Mouse (Mus musculus): Measurements from ENCODE around the gene Arrdc5.
A peak's percentile ranks its signal among the peaks of the same experiment; 100 is the strongest.

Arrdc5 gene

GRCm38 (mm10) chr17:56300186-56300585, at the start of gene Arrdc5:
Gene Arrdc5 (minus strand): TSS chr17:56300286.
- DNase-seq = no peak

DNA sequence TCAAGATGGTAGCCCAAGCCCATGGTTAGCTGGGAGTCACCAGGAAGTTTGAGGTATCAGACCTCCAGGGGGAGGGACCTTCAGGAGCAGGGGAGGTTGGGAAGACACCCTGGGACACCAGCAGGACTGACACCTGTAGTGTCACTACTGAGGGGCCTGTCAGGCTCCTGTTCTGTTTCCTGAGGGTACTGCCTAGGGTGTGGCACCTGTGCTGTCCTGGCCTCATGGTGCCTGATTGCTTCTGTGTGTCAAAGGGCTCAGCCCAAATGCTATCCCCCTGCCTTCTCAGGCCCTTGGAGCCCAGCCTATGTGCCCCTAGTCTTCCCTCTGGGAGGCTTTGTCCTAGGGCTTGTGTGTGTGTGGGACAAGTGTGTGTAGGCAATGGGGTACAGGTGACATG, 48.5 kb upstream of the Arrdc5 start:
- no peak for DNase-seq

DNA sequence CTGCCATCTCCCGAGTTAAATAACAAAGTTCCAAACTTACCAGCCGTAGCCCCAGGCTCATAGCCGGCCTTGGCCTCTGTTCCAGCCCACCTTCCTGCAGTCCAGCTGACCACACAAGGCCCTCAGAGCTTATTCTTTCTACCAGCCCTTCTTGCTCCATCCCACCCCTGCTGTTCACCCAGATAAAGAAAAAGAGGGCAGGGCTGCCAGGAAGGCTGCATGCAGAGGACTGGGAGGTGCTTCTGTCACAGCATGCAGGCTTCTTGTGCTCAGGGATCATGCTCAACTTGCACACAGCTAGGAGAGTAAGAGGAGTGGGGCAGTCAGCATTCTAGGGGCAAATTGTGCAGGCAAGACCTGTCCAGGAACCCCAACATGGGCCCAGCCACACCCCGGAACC, 48.0 kb upstream of the Arrdc5 start:
- no peak for DNase-seq

- no peak for DNase-seq
Observed at GRCm38 (mm10) chr17:56345364-56345763, 45.3 kb upstream of the Arrdc5 start.

GRCm38 (mm10) chr17:56343466-56343865, 43.4 kb upstream of the Arrdc5 start:
- DNase-seq = no peak

GRCm38 (mm10) chr17:56340717-56341116, 40.6 kb upstream of the Arrdc5 start:
- no peak for DNase-seq

DNA sequence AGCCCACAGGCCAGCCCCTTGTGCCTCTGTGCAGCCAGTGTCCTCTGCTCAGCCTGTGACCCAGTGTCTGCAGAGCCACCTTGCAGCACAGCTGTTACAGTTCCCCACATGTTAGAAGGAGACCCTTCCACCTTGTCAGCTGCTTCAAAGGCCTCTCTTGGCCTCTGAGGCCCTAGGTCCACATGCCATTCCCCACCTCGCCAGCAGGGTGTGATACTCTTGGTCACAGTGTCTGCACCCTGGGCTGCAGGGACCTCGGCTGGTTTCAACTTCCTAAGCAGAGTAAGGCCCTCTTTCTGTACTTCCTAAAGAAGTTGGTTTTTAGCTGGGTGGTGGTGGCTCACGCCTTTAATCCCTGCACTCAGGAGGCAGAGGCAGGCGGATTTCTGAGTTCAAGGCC, 38.8 kb upstream of the Arrdc5 start:
- peak; percentile 75 for DNase-seq

DNA sequence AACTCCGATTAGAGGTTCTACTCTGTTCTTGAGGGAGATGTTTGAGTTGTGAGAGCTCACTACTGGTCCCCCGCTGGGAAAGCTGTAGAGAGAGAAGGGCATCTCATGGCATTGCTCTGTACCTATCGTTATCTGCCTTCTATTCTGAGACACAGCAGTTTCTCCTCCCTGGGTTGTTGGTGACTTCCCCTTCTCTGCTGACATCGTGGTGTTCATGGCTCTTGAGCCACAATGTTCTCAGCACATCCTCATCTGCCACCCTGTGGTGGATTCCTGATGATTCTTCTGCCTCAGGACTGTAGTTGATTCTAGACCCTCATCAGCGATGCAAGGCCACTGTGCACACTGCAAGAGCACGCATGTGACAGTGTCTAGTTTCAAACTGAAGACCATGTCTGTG, 37.7 kb upstream of the Arrdc5 start:
- DNase-seq = no peak

- peak; percentile 64 for DNase-seq
Observed at GRCm38 (mm10) chr17:56337190-56337589, 37.1 kb upstream of the Arrdc5 start.

DNA sequence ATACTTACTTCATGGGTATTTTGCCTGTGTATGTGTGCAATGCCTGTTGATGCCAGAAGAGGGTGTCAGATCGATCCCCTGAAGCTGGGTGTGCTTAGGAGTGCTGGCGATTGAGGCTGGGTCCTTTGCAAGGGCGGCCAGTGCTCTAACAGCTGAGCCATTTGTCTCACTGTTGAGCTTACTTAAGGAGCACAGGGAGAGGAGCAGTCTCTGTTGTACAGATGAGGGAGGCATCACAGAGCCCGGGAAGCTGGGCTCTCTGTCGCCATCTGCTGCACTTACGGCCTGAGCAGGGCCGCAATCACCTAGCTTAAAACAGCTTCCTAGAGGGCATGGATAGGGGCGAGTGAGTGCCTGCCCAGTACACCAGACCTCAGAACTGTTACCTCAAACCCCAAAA, 32.9 kb upstream of the Arrdc5 start:
- peak; percentile 29 for DNase-seq

- DNase-seq = no peak
Observed at GRCm38 (mm10) chr17:56331256-56331655, 31.2 kb upstream of the Arrdc5 start.

- DNase-seq = peak; percentile 41
Observed at GRCm38 (mm10) chr17:56330345-56330744, 30.3 kb upstream of the Arrdc5 start.

DNA sequence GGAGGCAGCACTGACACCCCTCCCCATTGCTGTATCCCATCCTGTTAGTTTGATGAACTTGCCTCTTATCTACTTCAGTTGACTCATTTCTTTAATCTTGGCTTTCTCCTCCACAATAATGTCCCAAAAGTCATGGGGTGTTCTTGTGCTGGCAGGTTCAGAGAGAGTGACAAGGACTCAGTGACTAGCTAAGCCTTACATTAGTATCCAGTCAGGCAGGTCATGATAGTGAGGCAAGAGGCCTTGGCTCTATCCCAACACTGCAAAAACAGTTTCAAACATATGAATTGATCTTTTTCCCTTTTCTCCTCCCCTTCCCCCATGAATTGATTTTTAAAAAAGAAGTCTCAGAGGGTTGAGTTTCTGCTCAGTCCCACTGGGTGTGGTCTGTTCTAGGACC, 29.2 kb upstream of the Arrdc5 start:
- no peak for DNase-seq

GRCm38 (mm10) chr17:56326153-56327147, 26.4 kb upstream of the Arrdc5 start:
- DNase-seq = no peak

GRCm38 (mm10) chr17:56325450-56326152, 25.5 kb upstream of the Arrdc5 start, which contains the start of gene Kdm4b:
Gene Kdm4b (plus strand): TSS chr17:56326062.
- peak; percentile 99 for DNase-seq

GRCm38 (mm10) chr17:56324419-56324818, 24.3 kb upstream of the Arrdc5 start:
- DNase-seq = no peak

DNA sequence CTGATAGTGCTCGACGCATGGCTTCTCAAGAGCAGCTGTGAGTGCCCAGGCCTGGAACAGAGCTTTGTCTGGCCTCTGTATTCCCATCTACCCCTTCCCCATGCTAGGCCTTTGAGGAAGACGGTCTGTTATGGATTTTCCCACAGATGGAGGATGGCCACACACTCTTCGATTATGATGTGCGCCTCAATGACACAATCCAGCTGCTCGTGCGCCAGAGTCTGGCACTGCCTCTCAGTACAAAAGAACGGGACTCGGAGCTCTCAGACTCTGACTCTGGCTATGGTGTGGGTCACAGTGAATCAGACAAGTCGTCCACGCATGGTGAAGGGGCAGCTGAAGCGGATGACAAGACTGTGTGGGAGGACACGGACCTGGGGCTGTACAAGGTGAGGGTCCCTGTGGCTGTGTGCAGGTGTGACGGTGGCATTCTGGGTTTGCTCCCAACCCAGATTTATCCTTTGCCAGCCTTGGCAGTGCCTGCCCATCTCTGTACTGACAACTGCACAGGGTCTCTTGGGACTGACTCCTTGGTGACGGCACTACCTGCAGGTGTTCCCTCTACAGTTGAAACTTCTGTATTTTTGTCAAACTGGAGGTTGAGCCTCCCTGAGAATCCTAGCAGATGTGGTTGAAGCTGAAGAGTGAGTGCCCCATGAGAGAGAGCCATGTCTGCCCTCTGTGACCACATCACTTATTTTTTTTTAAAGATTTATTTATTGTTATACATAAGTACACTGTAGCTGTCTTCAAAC, 9.3 kb upstream of the Arrdc5 start:
- DNase-seq = no peak

DNA sequence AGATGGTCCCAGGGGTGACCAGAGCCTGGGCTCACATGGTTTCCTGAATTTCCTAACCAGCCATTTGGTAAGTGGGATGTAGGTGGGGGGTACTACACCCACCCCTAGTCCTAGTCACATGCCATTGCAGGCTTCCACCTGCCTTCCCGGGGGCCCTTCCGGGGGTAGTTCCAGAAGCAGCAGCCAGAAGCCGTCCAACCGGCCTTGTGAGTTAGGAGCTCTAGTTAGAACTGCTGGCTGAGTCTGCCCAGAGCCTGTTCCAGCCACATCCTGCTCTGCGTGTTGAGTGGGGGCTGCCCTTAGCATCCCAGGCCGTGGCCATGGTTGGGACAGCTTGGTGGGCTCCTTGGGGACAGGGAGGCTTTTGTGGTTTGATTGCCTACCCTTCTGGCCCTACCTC, 8.0 kb upstream of the Arrdc5 start:
- DNase-seq = no peak

- peak; percentile 50 for DNase-seq
Observed at GRCm38 (mm10) chr17:56305826-56306225, 5.7 kb upstream of the Arrdc5 start.

DNA sequence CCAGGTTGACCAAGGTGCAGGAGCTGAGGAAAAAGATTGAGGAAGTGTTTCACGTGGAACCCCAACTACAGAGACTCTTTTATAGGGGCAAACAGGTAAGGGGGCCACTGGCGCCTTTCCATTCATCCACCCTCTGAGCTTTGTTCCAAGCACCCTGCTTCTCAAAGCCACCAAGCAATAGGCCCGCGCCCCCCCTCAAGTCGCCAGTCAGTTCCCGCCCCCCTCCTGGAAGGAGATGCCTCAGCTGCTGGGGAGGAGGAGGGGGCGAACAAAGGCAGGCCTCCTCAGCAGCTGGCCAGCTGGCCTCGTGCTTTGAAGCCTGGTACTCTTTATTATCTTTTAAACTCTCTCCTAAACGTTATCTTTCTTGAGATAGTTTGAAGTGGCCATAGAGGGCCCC, 5.1 kb upstream of the Arrdc5 start:
- DNase-seq = no peak

DNA sequence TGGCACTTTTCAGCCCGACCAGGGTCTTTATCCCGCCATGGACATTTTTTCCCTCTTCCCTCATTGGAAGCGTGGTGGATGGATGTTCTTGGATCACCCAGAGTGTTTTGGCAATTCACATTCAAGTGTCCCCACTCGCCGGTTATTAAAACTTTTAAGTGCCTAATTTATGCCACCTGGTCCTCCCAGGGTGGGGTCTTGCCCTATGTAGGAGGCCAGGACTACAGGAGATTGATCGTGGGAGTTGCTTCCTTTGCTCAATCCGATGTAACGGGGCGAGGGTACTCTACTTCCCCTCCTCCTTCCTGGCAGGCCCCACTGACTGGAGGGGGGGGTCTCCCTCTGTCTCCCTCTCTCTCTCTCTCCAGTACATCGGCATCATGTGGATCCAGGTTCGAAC, 4.6 kb upstream of the Arrdc5 start:
- no peak for DNase-seq

DNA sequence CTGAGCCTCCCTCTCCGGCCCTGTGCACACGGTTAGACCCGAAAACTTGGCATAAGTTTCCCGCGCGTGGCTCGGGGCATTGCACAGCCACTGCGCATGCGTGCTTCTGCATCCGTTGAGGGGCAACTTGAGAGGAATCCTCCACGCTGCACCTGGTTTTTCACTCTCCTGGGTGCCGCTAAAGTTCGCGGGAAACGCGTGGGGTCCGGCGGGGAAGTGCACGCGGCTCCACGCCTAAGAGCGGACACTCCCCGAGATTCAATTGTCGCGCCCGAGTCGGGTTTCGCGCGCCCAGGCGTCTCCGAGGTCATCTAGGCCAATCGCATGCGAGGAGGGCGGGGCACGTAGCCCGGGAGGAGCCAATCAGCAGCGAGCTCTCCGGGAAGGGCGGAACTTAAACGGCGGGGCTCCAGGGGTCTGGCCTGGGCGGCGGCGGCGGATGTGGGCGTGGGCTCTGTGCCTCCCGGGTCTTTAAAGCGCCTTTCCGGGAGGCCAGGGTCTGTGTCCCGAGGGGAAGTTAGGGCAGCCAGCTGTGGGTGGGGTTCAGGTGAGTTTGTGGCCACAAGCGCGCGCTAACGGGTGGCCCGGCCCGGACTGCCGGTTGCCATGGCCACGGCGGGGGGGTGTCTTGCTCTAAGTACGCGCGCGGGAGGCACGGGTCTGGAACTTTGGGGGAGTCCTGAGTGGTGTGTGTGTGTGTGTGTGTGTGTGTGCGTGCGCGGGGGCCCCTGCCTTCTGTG, 3.9 kb upstream of the Arrdc5 start:
- peak; percentile 98 for DNase-seq

Data from thymus, postnatal 25 days (tissue).